9 mouse cellular contexts compared by ENCODE assay signal in genomic region chr13:22041651-22042567, GRCm38 (mm10). TPM values are rescaled to one million over a fixed set of nuclear protein-coding genes. Genes with fewer than 3 reads are reported as not detected.
DNase-seq lines count a peak whose midpoint lies in the region; ATAC-seq lines count a peak whose summit lies in the region.
"Had no signal": no experiment of that assay in that cellular context is flagged by ENCODE, and none has a peak within 500 bp of the region (broad histone marks: within the 10 kb centered on the region; RNA-seq: fewer than 3 reads in every experiment).

No protein-coding gene starts in this region.

- H3K9ac ChIP-seq in limb, embryonic 12.5 days (replicated peaks), result peak overlapping the region; percentile 70

- DNase-seq in cerebellum, postnatal 10 days, result peak; percentile 36 to 52
- no peak for DNase-seq in cerebellum, postnatal 25 days
- peak; percentile 87 for DNase-seq in 416B (ENCODE audit: low read depth)
- peak; percentile 43 for DNase-seq in embryonic facial prominence, embryonic 10.5 days (ENCODE audit: low spot score)
- peak; percentile 54 for DNase-seq in retina, postnatal 1 day
- DNase-seq in thymus, postnatal 10 days (ENCODE audit: low spot score in 2 of 2), result no peak

- no peaks in the 10 kb centered on the region for H3K9me3 ChIP-seq in embryonic facial prominence, embryonic 10.5 days
- no peaks in the 10 kb centered on the region for H3K9me3 ChIP-seq in limb, embryonic 12.5 days

- ATAC-seq in limb, embryonic 12.5 days (ENCODE audit: insufficient number of reproducible peaks, insufficient read depth, low FRiP score, low TSS enrichment, low read depth), result no peak
- no peak for ATAC-seq in frontal cortex, adult (ENCODE audit: low TSS enrichment)

- whole genome bisulfite sequencing in embryonic facial prominence, embryonic 10.5 days, result 3% methylated on average over 13 of the region's 13 CpGs
- WGBS in limb, embryonic 12.5 days, result 4% methylated on average over 13 of the region's 13 CpGs

- H3K27me3 ChIP-seq in embryonic facial prominence, embryonic 10.5 days (replicated peaks; ENCODE audit: low read depth, poor library complexity, severe bottlenecking), result no peaks in the 10 kb centered on the region
- no peaks in the 10 kb centered on the region for H3K27me3 ChIP-seq in limb, embryonic 12.5 days
- H3K27me3 ChIP-seq: Patski had no signal

- peak overlapping the region; percentile 78 for H3K4me2 ChIP-seq in limb, embryonic 12.5 days

- H3K4me1 ChIP-seq in embryonic facial prominence, embryonic 10.5 days, result peaks cover 15% of the 10 kb centered on the region
- H3K4me1 ChIP-seq in limb, embryonic 12.5 days (replicated peaks), result peaks cover 23% of the 10 kb centered on the region; the same call in 1 of the 2 replicates

- peak overlapping the region; percentile 94 for H3K27ac ChIP-seq in embryonic facial prominence, embryonic 10.5 days (replicated peaks)
- H3K27ac ChIP-seq in limb, embryonic 12.5 days, result peak overlapping the region; percentile 98

- no peaks in the 10 kb centered on the region for H3K36me3 ChIP-seq in embryonic facial prominence, embryonic 10.5 days (replicated peaks)
- H3K36me3 ChIP-seq in limb, embryonic 12.5 days, result no peaks in the 10 kb centered on the region

- H3K4me3 ChIP-seq in embryonic facial prominence, embryonic 10.5 days, result peak overlapping the region; percentile 63
- H3K4me3 ChIP-seq in limb, embryonic 12.5 days (replicated peaks), result peak overlapping the region; percentile 41

RNA-seq across cellular contexts. Expression of gene Hist1h4i, which starts 0.7 kb away (rescaled TPM):
- polyA plus RNA-seq in embryonic facial prominence, embryonic 10.5 days (2016; fragmentation: Nextera tagmentation; extraction: Ambion mirVana), result 37.1 and 38.7 TPM in 2 replicates
- polyA plus RNA-seq in limb, embryonic 12.5 days (2016; fragmentation: Nextera tagmentation; extraction: Ambion mirVana), result 30.3 and 34.1 TPM in 2 replicates

RNA-seq across cellular contexts. Expression of gene Hist1h2ag, which starts 0.8 kb away (rescaled TPM):
- 75.8 and 77.8 TPM in 2 replicates for polyA plus RNA-seq in embryonic facial prominence, embryonic 10.5 days (2016; fragmentation: Nextera tagmentation; extraction: Ambion mirVana)
- 119 and 120 TPM in 2 replicates for polyA plus RNA-seq in limb, embryonic 12.5 days (2016; fragmentation: Nextera tagmentation; extraction: Ambion mirVana)
- polyA plus RNA-seq: Patski had no signal

RNA-seq across cellular contexts. Expression of gene Hist1h2bj, which starts 1.1 kb away (rescaled TPM):
- polyA plus RNA-seq in embryonic facial prominence, embryonic 10.5 days (2016; fragmentation: Nextera tagmentation; extraction: Ambion mirVana), result 12.4 and 15.1 TPM in 2 replicates
- 26.1 and 28.8 TPM in 2 replicates for polyA plus RNA-seq in limb, embryonic 12.5 days (2016; fragmentation: Nextera tagmentation; extraction: Ambion mirVana)
- polyA plus RNA-seq: Patski had no signal

RNA-seq across cellular contexts. Expression of gene Hist1h2bk, which starts 6.2 kb away (rescaled TPM):
- polyA plus RNA-seq in embryonic facial prominence, embryonic 10.5 days (2016; fragmentation: Nextera tagmentation; extraction: Ambion mirVana), result 8.5 and 10.0 TPM in 2 replicates
- polyA plus RNA-seq in limb, embryonic 12.5 days (2016; fragmentation: Nextera tagmentation; extraction: Ambion mirVana), result 21.0 and 25.9 TPM in 2 replicates

RNA-seq across cellular contexts. Expression of gene Hist1h2ah, which starts 6.5 kb away (rescaled TPM):
- 8.0 and 8.8 TPM in 2 replicates for polyA plus RNA-seq in embryonic facial prominence, embryonic 10.5 days (2016; fragmentation: Nextera tagmentation; extraction: Ambion mirVana)
- 24.8 and 50.4 TPM in 2 replicates for polyA plus RNA-seq in limb, embryonic 12.5 days (2016; fragmentation: Nextera tagmentation; extraction: Ambion mirVana)

Comparison
In these comparisons a context has a peak if more than half of its experiments do, and no peak if none do; other contexts are left out.
1. DNase-seq: peak in cerebellum, postnatal 10 days (2 of 2), 416B (single experiment), embryonic facial prominence, embryonic 10.5 days (single experiment) and retina, postnatal 1 day (single experiment); none in cerebellum, postnatal 25 days (0 of 2) and thymus, postnatal 10 days (0 of 2).